Mouse (Mus musculus) 416B (cell line): ENCODE results near the gene Olfr678.
A peak's percentile ranks its signal among the peaks of the same experiment; 100 is the strongest.
"Not testable (repeated sequence)": the region's sequence is repeated elsewhere in the genome, so short reads cannot be mapped to it uniquely, and the experiment has no call there.

ENCODE experiments used
- DNase-seq: peaks from one replicate; pipeline ENCODE4 v3.0.0; 2011; ENCODE audit warnings: low read depth

The Olfr678 gene

GRCm38 (mm10) chr7:105064175-105064574 lies at the start of gene Olfr678:
TSS of gene Olfr678 (plus strand) at chr7:105064475.
- no peak for DNase-seq

DNA sequence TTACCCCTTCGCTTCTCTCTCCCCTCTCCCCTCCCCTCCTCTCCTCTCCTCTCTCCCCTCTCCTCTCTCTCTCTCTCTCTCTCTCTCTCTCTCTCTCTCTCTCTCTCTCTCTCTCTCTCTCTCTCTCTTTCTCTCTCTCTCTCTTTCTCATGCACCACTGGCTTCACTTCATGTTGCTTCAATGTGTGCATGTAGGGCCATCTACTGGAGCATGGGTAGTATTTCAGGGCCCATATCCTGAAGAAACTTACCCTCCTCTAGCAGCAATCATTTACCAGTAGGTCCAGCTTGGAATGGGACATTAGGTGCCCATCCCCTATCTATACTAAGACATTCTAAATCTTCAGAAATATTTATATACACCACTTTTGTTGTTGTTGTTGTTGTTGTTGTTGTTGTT lies 41.7 kb upstream of the Olfr678 start:
- peak; percentile 43 for DNase-seq

DNA sequence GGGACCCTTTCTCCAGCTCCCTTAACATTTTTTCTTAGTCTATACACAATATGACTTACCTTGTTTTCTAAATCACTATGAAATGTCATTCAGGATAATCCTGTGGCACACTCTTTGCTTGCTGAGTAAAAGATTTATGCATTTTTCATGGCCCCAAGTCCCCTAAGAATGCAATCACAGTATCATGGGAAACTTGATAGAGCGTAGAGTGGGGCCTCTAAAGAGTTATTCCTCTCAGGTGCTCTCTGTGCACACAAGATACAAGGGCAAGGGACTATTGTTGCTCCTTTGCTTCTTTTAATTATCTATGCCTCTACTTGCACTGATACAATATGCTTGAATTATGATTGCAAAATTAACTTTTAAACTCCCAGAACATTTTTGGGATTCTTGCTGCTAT lies 35.9 kb upstream of the Olfr678 start, which contains the start of gene Olfr675:
Gene Olfr675 (minus strand): TSS at position 101 of the 400 bp plus-strand sequence.
- DNase-seq: no peak

GRCm38 (mm10) chr7:105032398-105032797 lies 31.9 kb upstream of the Olfr678 start, which contains the start of gene Olfr676:
TSS of gene Olfr676 (plus strand) at chr7:105032698.
- DNase-seq: no peak

- DNase-seq: peak; percentile 5
These were observed 30.4 kb upstream of the Olfr678 start for GRCm38 (mm10) chr7:105033836-105034235.

DNA sequence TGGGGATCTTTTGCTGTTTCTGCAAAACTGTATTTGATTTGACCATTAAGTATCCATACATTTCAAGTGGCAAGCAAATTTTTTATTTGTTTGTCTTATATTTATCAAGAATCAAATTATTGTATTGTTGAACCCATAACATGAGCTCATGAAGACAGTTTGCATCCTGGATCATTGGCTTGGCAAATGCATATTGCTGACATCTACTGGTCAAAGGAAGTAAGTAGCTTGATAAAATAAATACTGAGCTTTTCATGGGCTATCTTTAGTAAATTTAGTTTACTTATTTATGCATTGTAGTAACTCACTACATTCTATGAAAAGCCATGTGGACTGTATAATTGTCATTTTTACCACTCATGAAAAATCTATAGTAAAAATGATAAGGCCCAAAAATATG lies 5.3 kb upstream of the Olfr678 start:
- peak; percentile 21 for DNase-seq

DNA sequence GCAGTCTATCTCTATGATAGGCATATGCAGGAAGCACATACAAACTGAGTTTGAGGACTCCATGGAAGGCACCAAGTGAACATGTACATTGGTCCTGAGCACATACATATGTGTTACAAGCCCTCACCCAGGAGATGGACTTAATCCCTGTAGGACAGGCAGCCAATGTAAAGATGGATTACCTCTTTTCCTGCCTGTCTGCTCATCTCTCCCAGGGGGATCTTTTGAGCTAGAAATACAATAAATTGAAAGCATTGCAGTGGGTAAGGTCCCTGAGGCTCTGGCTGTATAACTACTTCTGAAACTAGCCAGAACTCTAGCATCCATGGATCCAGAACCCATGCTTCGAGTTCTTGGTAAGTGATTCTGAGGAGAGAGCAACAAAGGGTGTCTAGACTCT lies 16.6 kb downstream of the Olfr678 start, which contains the start of gene Olfr679:
Gene Olfr679 (plus strand): TSS at position 301 of the 400 bp plus-strand sequence.
- DNase-seq: no peak

DNA sequence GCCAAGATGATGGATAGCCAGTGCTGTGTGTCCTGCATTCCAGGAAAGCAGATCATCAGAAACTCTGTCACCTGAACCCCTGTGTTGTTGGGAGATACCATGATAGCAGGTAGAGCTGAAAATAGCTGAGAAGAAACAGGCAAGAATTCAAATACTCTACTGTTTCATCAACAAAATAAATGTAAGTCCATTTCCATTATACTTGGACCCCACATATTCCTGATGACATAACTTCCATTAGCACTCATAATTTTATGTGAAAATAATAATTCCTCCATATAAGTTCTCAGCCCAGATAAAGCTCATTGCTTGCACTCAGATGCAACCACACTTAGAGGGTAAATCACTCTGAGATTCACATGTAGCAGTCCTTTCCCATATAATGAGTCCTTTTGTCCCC lies 28.4 kb downstream of the Olfr678 start, which contains the start of gene Olfr680-ps1:
Gene Olfr680-ps1 (minus strand): TSS at position 101 of the 400 bp plus-strand sequence.
- DNase-seq: not testable (repeated sequence)

- no peak for DNase-seq
These were observed 52.3 kb downstream of the Olfr678 start, which contains the start of gene Olfr681 for GRCm38 (mm10) chr7:105116536-105116935. TSS of gene Olfr681 (plus strand) at chr7:105116836.
